Mouse (Mus musculus) neural tube, embryonic 14.5 days (tissue): Measurements from ENCODE around the gene Ighmbp2. TPM values are rescaled to one million over a fixed set of nuclear protein-coding genes. Genes with fewer than 3 reads are reported as not detected.

Experiments used
- ATAC-seq: fragments of 200-750 bp; cut with Nextera tagmentation; 2 replicates; pipeline ENCODE4 v1.8.0; 2017; ENCODE audit warnings: low read depth, mild to moderate bottlenecking, moderate TSS enrichment, moderate library complexity
- H3K27ac ChIP-seq: fragments of 300-500 bp; sonication (generic); 2 replicates; pipeline ENCODE4 v1.5.1; 2014; ENCODE audit warnings: low read depth, mild to moderate bottlenecking, control low read depth, low read length, moderate library complexity, mixed read lengths
- H3K27me3 ChIP-seq: fragments of 300-500 bp; sonication (generic); 2 replicates; pipeline ENCODE4 v1.6.1; 2014; ENCODE audit warnings: low read length; ENCODE audit not compliant: control insufficient read depth, insufficient read depth
- H3K36me3 ChIP-seq: fragments of 300-500 bp; sonication (generic); 2 replicates; pipeline ENCODE4 v1.6.1; 2014; ENCODE audit warnings: low read length, mixed read lengths; ENCODE audit not compliant: control insufficient read depth, insufficient read depth
- H3K4me1 ChIP-seq: fragments of 300-500 bp; sonication (generic); 2 replicates; pipeline ENCODE4 v1.6.1; 2014; ENCODE audit warnings: low read length; ENCODE audit not compliant: control insufficient read depth, insufficient read depth
- H3K4me2 ChIP-seq: fragments of 300-500 bp; sonication (generic); 2 replicates; pipeline ENCODE4 v1.6.1; 2014; ENCODE audit warnings: mild to moderate bottlenecking, low read depth, low read length, control low read depth
- H3K4me3 ChIP-seq: fragments of 300-500 bp; sonication (generic); 2 replicates; pipeline ENCODE4 v1.5.1; 2014; ENCODE audit warnings: low read depth, low read length, control low read depth, mixed read lengths
- H3K9ac ChIP-seq: fragments of 300-500 bp; sonication (generic); replicated peaks from 2 replicates; pipeline ENCODE4 v1.6.1; 2014; ENCODE audit warnings: low read depth, mild to moderate bottlenecking, control low read depth, low read length, mixed read lengths
- H3K9me3 ChIP-seq: fragments of 300-500 bp; sonication (generic); 2 replicates; pipeline ENCODE4 v1.6.1; 2016; ENCODE audit warnings: low read length; ENCODE audit not compliant: control insufficient read depth
- WGBS: fragments of 180-500 bp; shearing (Covaris S2); extraction: QIAGEN DNeasy Blood & Tissue Kit; methylation state at CpG from one replicate; pipeline ENCODE4 v1.1.7; 2014; 5-methylcytosine and 5-hydroxymethylcytosine counted together
- polyA plus RNA-seq: library from polyadenylated mRNA; unstranded; fragments of >200 nt; fragmentation: Nextera tagmentation; extraction: Ambion mirVana; gene quantifications from 2 replicates; pipeline ENCODE4 v1.2.1, GENCODE M21; 2014

Ighmbp2 gene
- polyA plus RNA-seq = 9.6 TPM in 2 replicates

DNA sequence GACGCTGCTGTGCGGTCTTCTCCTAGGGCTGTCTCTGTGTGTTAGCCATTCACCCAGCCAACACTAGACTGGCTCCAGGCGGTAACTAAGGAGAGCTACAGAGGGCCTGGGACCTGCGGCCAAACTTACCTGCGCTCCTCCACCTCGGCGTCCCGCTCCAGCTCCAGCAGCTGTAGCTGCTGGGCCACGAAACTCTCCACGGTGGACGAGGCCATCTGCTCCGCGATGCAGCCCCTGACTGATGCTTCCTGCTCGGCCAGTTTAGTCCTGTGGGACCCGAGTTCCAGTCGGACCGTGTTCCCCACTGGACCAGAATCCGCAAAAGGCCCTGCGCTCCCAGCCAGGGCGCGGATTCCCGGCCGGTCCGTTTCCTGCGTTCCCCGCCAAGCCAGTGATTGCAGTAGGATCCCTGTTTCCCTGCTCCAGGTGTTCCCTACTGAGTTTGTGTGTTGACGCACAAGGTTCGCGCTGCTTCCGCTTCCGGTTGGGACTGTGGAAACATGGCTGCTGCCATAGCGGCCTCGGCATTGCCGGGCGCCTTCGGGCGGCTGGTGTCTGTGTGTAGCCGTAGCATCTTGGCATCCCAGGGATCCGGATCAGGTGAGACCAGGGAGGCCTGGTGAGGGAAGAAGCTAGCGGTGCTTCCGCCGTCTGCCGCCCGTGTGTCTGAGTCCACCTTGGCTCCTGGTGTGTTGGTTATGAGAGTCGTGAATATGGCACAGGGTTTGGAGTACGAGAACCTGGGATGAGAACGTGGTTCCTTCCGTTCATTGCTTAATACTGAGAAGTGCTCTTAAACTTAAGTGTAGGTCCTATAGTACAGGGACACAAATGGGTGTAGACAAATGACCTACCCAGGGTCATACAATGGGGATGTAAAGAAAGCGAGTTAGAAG is at the start of gene Ighmbp2, which contains the start of gene Mrpl21:
TSS of gene Ighmbp2 (minus strand) at position 446 of the 896 bp plus-strand sequence.
TSS of gene Mrpl21 (plus strand) at position 330 of the 896 bp plus-strand sequence.
- Histone ChIP-seq H3K27me3 (no peaks in the 10 kb centered on the region), H3K9me3 (no peaks in the 10 kb centered on the region), H3K27ac (peak within 1 kb of the TSS; percentile 62), H3K9ac (peak within 1 kb of the TSS; percentile 76), H3K4me2 (peak within 1 kb of the TSS; percentile 70), H3K4me3 (peak within 1 kb of the TSS; percentile 81), H3K4me1 (peaks cover 16% of the 10 kb centered on the region), H3K36me3 (peaks cover 16% of the 10 kb centered on the region; the same call in 1 of the 2 replicates)
- under 1% methylated on average over 49 of the region's 49 CpGs for WGBS
- ATAC-seq = peak; percentile 96

DNA sequence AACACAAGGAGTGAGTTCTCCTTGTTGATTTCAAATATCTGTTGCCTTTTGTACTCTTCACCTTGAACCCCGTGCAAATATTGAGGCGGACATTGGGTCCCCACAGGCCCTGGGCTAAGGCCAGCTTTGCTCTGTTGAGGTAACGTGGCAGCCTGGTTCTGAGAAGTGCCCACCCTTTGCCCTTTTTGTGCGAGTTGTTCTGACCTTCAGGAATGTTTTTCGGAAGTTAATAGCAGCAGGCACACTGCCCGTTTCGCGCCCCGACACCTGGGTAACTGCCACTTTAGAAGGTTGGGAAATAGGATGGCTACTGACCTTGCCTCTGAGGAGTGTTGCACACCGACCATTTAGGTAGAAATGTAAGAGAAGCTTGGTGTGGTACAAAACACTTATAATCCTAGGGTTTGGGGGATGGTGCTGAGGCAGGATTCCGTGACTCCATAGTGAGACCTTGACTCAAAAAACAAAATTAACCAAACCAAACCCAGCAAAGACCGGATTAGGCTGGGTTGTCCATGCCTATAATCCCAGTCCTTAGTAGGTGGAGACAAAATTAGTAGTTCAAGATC is 43.7 kb upstream of the Ighmbp2 start:
- Histone ChIP-seq H3K27me3 (peaks cover 18% of the 10 kb centered on the region), H3K4me1 (peaks cover 10% of the 10 kb centered on the region; the same call in 1 of the 2 replicates), H3K27ac (no peak overlapping the region), H3K4me3 (no peak overlapping the region), H3K4me2 (peak overlapping the region; percentile 57; the same call in 1 of the 2 replicates), H3K36me3 (no peaks in the 10 kb centered on the region), H3K9me3 (no peaks in the 10 kb centered on the region), H3K9ac (no peak overlapping the region)
- WGBS = 88% methylated on average over 12 of the region's 12 CpGs
- no peak for ATAC-seq

DNA sequence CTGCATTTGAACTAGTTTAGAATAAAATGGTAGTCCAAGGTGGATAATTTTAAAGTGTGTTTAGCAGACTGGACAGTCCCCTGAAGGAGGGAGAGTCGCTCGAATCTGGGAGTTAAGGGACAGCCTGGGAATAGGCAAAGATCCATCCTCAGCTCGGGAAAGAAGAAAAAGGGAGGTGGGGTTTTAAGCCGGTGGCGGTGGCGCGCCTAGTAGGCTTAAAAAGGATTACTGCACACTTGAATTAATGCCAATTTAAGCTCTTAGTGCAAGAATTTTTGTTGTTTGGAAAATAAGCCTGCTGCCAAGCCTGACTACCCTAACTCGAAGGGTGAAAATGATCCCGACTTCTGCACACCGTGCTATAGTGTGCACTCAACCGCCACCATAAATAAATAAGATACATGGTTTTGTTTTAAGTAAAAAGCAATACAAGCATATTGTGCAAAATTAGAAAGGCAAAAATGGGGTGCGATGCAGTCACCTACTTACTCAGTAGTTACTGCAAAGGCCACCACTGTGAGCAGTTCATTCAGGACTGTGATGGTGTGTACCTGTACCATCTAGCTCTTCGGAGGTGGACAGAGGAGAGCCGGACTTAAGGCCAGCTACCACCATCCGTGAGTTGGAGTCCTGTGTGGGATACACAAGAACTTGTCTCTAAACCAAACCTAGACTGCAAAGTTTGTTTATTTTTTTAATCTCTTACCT is 43.1 kb upstream of the Ighmbp2 start:
- Histone ChIP-seq H3K4me2 (peak overlapping the region; percentile 57), H3K27me3 (peaks cover 21% of the 10 kb centered on the region), H3K36me3 (no peaks in the 10 kb centered on the region), H3K27ac (peak overlapping the region; percentile 74), H3K4me3 (peak overlapping the region; percentile 50), H3K9ac (0 out of 2 replicates have a peak overlapping the region, but pooled peaks have one; percentile 32), H3K9me3 (no peaks in the 10 kb centered on the region), H3K4me1 (peaks cover 10% of the 10 kb centered on the region; the same call in 1 of the 2 replicates)
- 39% methylated on average over 15 of the region's 15 CpGs for WGBS
- no peak for ATAC-seq

DNA sequence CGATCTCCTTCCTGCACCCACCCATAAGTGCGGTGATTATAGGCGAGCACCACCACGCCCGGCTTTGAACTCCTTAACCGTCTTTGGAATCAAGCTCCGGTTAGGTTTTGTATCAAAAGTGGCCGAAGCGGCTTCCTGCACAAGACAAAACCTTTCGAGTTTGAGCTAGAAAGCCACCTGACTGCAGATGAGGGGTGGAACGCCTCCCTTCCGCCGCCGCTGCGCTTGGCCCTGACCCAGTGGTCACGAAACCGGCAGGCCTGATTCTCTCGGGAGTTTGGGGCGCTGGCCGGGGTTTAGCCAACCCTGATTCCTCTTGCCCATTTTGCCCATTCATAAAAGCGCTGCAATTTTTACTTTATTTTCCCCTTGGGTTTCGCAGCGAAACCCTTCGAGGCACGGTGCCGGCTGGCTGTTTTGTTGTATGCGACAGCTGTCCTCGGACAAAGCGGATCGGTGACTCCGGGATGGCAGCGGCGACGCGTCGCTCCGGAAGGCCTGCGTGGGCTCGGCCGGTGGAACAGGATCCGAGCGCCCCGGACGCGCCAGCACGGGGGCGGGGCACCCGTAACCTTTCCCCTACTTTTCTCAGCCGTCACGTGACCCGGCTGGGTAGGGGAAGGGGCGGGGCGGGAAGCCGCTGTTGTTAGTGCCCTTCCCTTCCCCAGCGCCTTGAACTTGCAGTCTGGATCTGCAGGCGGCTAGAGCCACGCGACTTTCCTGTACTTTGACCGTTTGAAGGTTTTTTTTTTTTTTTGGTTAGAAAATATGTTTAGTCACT is 42.3 kb upstream of the Ighmbp2 start:
- peak overlapping the region; percentile 32 for H3K9ac ChIP-seq
- H3K27me3 ChIP-seq = peaks cover 21% of the 10 kb centered on the region
- H3K4me2 ChIP-seq = peak overlapping the region; percentile 57
- peak overlapping the region; percentile 74 for H3K27ac ChIP-seq
- under 1% methylated on average over 59 of the region's 59 CpGs for WGBS
- peak overlapping the region; percentile 50 for H3K4me3 ChIP-seq
- no peaks in the 10 kb centered on the region for H3K36me3 ChIP-seq
- H3K9me3 ChIP-seq = no peaks in the 10 kb centered on the region
- ATAC-seq = peak; percentile 75
- H3K4me1 ChIP-seq = peaks cover 10% of the 10 kb centered on the region; the same call in 1 of the 2 replicates

DNA sequence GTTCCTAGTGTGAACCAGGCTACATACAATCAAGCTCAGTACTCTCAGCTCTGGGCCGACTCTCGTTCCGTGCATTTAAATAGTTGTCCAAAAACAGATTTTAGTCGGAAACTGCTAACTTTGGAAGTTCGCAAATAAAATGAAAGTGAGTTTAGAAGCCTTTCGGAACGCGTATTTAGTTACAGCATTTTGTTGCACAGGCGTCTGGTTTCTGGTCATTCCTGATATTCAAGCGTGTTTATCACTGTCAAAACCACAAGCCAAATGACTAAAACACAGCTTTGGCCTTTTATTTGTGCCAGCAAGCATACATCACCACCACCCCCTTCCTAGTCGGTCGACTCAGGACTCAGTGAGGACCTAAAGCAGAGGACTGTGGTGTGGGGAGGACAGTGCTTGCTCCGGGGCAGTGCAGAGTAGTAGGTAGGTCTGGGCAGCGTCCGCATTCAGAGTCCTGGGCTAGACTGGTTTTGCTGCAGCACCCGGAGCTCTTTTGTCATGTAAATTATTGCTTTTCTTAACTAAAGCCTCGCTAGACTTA is 41.5 kb upstream of the Ighmbp2 start:
- H3K4me3 ChIP-seq = peak overlapping the region; percentile 50
- peak overlapping the region; percentile 57 for H3K4me2 ChIP-seq
- H3K27me3 ChIP-seq = peaks cover 21% of the 10 kb centered on the region
- no peak for ATAC-seq
- H3K27ac ChIP-seq = peak overlapping the region; percentile 74
- no peaks in the 10 kb centered on the region for H3K9me3 ChIP-seq
- peak overlapping the region; percentile 32; the same call in 1 of the 2 replicates for H3K9ac ChIP-seq
- WGBS = 5% methylated on average over 17 of the region's 17 CpGs
- no peaks in the 10 kb centered on the region for H3K36me3 ChIP-seq
- peaks cover 10% of the 10 kb centered on the region; the same call in 1 of the 2 replicates for H3K4me1 ChIP-seq

DNA sequence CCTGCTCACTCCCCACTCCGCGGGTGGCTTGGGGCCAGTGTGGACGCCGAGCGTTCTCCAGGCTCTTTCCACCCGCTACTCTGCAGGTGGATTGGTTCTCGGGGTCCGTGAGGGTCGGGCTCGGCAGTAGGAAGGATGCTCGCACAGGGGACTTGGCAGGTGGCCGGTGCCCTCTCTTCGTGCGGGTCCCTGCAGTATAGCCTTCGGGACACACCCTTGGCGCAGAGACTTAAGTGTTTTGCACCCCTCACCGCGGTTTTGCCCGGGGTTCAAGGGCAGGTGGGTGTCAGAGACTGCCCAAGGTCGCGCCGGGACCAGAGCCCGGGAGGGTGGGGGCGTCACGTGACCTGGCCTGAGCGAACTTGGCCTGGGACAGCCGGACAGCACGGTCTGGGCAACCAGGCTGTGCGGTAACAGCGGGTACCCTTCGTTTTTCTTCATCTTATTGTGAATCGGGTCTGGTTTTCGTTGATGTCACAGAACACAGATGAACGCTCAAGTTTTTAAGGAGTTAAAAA is 41.0 kb upstream of the Ighmbp2 start:
- ATAC-seq = peak; percentile 18
- Histone ChIP-seq H3K4me1 (peaks cover 10% of the 10 kb centered on the region; the same call in 1 of the 2 replicates), H3K9me3 (no peaks in the 10 kb centered on the region), H3K27ac (no peak overlapping the region), H3K4me3 (peak overlapping the region; percentile 50), H3K4me2 (peak overlapping the region; percentile 57), H3K9ac (peak overlapping the region; percentile 44; the same call in 1 of the 2 replicates), H3K36me3 (no peaks in the 10 kb centered on the region), H3K27me3 (peaks cover 21% of the 10 kb centered on the region)
- 2% methylated on average over 34 of the region's 34 CpGs for WGBS

DNA sequence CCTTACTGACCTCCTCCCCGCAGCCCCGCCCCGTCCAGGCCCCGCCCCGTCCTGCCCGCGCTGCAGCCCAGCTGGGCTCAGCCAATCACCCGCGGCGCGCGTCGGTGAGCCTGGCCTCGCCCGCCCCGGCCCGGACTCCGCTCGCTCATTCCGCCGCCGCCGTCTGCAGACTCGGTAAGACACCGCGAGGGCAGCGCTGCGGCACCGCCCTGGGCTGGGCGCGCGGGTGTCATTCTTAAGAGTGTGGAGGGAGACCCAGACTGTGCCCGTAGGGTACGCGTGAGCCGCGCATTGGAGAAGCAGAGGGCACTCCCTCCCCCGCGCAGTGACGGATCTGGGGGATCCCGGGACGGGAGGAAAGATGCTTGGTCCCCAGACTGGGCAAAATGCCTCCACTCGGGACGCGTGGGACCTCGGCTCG is 40.4 kb upstream of the Ighmbp2 start:
- Histone ChIP-seq H3K4me1 (peaks cover 10% of the 10 kb centered on the region; the same call in 1 of the 2 replicates), H3K4me3 (peak overlapping the region; percentile 50), H3K9ac (peak overlapping the region; percentile 44; the same call in 1 of the 2 replicates), H3K27ac (no peak overlapping the region), H3K27me3 (peaks cover 21% of the 10 kb centered on the region), H3K9me3 (no peaks in the 10 kb centered on the region), H3K4me2 (peak overlapping the region; percentile 57), H3K36me3 (no peaks in the 10 kb centered on the region)
- WGBS = 1% methylated on average over 46 of the region's 47 CpGs
- ATAC-seq = peak; percentile 75
